Mouse (Mus musculus) right cerebral cortex, postnatal 10 days (tissue): ENCODE data around the gene Olfr172.

Experiments
- DNase-seq, 2 experiments: peaks; one replicate each; pipeline ENCODE4 v3.0.0; 2021; ENCODE audit warnings: low spot score in 2 of 2

Olfr172 gene

DNA sequence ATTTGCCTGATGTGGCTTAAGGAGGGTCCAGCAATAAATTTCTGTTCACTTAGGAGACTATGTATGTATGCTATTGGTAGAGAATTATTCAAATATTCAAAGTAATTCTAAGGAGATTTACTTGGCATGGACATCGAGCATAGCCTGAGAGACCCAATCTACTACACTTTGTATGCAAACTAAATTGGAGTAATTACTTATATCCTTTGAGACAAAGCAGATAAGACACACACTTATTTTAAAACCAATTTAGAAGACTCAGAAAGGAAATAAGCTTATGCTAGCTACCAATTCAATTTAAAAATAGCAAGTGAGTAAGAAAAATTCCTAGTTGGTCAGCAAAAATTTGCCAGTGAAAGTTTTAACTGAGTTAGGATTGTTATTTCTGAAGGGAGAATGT is at the start of gene Olfr172:
Gene Olfr172 (minus strand): TSS at position 101 of the 400 bp plus-strand sequence.
- DNase-seq = no peak

DNA sequence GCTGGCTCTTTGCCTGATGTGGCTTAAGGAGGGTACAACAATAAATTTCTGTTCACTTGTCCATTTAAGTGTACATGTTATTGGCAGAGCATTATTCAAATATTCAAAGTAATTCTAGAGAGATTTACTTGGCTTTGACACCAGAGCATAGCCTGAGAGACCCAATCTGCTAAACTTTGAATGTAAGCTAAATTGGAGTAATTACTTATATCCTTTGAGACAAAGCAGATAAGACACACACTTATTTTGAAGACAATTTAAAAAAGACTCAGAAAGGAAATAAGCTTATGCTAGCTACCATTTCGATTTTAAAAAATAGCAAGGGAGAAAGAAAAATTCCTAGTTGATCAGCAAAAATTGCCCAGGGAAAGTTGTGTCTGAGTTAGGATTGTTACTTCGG is 37.2 kb upstream of the Olfr172 start, which contains the start of gene Olfr173:
Gene Olfr173 (minus strand): TSS at position 101 of the 400 bp plus-strand sequence.
- no peak for DNase-seq

DNA sequence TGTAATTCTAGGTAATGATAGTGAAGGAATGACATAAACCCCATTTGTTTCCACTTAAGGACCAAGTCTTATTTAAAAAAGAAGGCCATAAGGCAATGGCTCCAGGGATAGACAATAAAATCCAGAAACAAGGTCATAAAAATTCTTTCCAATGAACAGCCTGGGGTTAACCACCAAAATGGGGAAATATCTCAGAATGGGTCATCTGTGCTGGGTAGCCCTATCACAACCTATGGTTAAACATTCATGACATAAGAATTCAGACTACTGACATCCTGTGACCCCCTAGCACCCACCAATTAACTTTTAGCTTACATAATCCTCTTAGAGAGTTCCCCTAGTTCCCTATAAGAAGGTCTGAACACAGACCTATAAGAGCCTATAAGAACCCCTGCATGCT is 6.8 kb downstream of the Olfr172 start:
- no peak for DNase-seq

DNA sequence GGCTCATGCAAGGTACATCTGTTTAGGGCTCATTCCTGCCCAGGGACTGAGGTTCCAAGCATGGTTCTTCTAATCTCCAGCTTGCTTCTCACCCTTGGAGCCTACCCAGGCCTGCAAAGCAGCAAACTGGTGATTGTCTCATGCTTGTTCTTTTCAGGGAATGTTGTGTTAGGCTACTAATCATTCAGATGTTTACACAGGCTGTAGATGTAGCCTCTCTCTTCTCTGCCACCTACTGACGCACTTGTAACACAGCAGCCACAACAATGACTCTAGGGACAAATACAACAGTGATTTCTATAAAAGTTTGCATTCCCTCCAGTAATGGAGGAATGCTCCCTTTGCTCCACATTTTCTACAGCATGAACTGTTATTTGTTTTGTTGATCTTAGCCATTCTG is 11.7 kb downstream of the Olfr172 start:
- no peak for DNase-seq

DNA sequence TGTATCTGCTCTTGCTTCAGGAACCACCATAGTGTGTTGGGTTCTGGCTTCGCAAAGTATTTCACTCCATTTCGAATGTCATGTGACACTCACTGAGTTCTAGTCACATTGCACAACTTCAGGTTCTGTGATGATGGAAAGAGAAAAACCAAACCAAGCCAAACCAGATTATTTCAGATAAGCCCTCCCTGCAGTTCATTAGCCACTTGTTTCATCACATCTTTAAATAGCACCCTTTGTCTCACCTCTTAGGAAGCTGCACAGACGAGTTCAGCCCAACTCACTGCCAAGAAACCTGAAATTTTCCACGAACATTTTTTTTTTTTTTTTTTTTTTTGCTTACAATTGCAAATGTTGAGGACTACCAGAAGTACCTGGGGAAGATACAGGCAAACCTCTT is 16.3 kb downstream of the Olfr172 start:
- DNase-seq = no peak

- DNase-seq = no peak
Observed at GRCm38 (mm10) chr16:58740751-58741150, 22.2 kb downstream of the Olfr172 start.

- no peak for DNase-seq
Observed at GRCm38 (mm10) chr16:58738800-58739199, 24.2 kb downstream of the Olfr172 start.

GRCm38 (mm10) chr16:58738205-58738604 is 24.8 kb downstream of the Olfr172 start:
- DNase-seq = no peak

DNA sequence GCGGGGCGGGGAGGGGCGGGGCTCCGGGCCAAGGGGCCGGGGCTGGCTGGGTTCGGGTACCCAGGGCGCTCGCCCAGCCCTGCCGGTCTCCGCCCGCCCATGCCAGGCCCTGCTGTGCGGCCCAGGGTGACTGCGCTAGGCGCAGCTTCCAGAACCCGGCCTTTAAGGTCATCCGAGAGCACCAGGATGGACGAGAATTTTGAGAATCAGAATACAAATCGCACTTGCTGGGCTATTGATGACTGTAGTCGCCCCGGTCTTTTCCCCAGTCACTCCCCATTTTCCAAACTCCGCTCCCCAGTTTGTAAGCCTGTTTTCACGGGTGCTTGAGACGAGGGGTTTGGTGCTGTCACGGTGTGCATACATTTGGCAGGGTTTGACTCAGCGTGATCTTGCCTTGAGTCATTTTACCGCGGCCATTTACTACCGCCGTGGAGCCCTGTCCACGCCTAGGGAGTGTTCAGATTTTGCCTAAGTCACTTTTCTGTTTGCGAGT is 34.8 kb downstream of the Olfr172 start:
- peak; percentile 42 to 46 for DNase-seq

- DNase-seq = peak; percentile 97
Observed at GRCm38 (mm10) chr16:58727477-58728131, 35.4 kb downstream of the Olfr172 start, which contains the start of gene Cldnd1. Cldnd1 (plus strand) TSS chr16:58727910.

- DNase-seq = no peak
Observed at GRCm38 (mm10) chr16:58726680-58727476, 36.1 kb downstream of the Olfr172 start.

- no peak for DNase-seq
Observed at GRCm38 (mm10) chr16:58722292-58722691, 40.7 kb downstream of the Olfr172 start.

DNA sequence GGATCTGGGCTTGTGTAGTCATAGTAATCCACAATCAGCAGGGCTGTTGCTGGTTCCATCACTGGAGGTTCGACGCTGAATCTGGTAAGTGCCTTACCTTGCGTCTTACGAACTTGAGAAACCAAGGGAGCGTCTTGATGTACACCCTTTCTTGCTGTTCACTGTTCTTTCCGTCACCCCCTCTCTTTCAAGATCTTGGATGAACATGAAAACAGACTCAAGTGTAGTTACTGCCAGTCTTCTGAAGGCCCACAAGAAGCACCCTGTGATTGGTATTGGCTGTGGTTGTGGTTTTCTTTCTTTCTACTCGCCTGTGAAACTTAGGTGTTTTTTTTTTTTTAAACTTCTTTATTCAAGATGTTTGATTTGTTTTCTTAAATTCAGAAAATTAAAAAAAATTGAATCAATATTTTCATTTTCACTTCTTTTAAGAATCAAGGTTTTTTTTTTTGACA is 44.3 kb downstream of the Olfr172 start, which contains the start of gene Gpr15:
Gene Gpr15 (minus strand): TSS at position 405 of the 455 bp plus-strand sequence.
- DNase-seq = no peak

GRCm38 (mm10) chr16:58715018-58715417 is 48.0 kb downstream of the Olfr172 start:
- DNase-seq = no peak

GRCm38 (mm10) chr16:58713128-58713527 is 49.8 kb downstream of the Olfr172 start:
- no peak for DNase-seq

DNA sequence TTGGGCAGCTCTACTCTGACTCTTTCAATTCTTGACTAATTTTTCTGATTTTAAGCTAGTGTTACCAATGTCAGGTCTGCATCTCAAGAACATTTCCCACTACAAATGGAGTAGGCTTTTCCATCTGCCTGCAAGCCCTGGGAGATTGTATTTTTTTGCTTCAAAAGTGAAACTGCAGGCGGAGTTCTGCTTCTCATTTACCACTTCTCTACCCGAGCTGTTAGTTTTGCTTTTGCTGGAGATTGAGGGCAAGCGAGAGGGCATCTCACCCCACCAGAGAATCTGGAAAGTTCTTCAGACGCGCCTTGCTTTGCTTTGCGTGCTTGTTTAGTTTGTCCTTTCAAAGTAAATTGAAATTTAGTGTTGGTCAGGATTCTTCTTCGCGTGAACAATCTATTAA is 50.8 kb downstream of the Olfr172 start:
- DNase-seq = no peak
